Mouse (Mus musculus): Measurements from ENCODE around the gene Tmem131l. TPM values are rescaled to one million over a fixed set of nuclear protein-coding genes. Genes with fewer than 3 reads are reported as not detected.

The Tmem131l gene
- 332 and 484 TPM in 2 replicates for polyA plus RNA-seq (2011; ENCODE audit: insufficient read depth, insufficient read length, low replicate concordance, missing spikeins)

DNA sequence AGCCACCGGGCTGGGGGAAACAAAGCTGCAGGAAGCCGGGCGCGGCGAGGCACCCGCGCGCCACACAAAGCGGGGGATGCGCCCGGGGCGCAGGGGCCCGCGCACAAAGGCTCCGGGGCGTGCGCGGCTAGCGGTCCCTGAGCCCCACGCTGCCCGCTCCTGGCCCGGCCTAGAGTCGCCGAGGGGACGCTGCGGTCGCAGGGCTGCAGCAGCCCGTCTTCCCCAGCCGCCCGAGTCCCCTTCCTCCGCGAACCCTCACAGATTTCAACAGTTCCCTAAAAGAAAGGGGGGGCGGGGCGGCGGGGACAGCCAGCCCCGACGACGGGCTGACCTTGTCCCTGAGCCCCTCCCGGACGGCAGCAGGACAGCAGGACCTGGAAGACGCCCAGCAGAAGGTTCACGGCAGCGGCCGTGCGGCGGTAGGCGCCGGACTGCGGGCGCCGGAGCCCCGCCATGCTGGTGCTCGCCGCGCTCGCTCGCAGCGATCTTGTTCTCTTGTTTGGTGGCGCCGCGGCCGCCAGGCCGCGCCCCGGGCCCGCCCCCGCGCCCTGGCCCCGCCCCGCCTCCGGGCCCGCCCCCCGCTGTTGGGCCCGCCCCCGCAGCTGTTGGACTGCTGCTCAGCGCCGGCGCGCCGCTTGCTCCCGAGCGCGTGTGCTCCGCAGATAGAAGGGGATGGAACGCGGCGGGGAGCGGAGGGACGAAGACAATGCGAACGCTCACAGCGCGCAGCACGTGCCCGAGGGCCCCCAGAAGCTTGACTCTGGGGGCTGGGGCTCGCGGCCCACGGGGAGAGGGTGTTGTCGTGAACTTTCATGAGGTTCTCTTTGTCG lies at the start of gene Tmem131l:
Gene Tmem131l (minus strand): TSS at position 530 of the 830 bp plus-strand sequence.
- H3K27ac ChIP-seq (ENCODE audit: control insufficient read depth, insufficient read depth, low read depth, low read length, poor library complexity) = peak within 1 kb of the TSS; percentile 100
- under 1% methylated on average over 87 of the region's 100 CpGs for whole genome bisulfite sequencing
- H3K4me3 ChIP-seq (replicated peaks; ENCODE audit: control insufficient read depth, low read depth, low read length) = peak within 1 kb of the TSS; percentile 75
- TF ChIP-seq CTCF (IDR thresholded peaks at IDR 0.05; ENCODE audit: control insufficient read depth, insufficient read depth, low read length) (no peak), POLR2A (IDR thresholded peaks at IDR 0.05; ENCODE audit: borderline replicate concordance, control insufficient read depth, low read depth, low read length) (peak; percentile 90)
- H3K4me1 ChIP-seq (ENCODE audit: control insufficient read depth, insufficient read depth, low read length) = peaks cover 3% of the 10 kb centered on the region; the same call in 1 of the 2 replicates

- H3K27ac ChIP-seq (ENCODE audit: control insufficient read depth, insufficient read depth, low read depth, low read length, poor library complexity) = no peak overlapping the region
- no peaks in the 10 kb centered on the region; the same call in 1 of the 2 replicates for H3K4me1 ChIP-seq (ENCODE audit: control insufficient read depth, insufficient read depth, low read length)
- WGBS = 91% methylated on average over 2 of the region's 2 CpGs
- TF ChIP-seq POLR2A (IDR thresholded peaks at IDR 0.05; ENCODE audit: borderline replicate concordance, control insufficient read depth, low read depth, low read length) = no peak
- TF ChIP-seq CTCF (IDR thresholded peaks at IDR 0.05; ENCODE audit: control insufficient read depth, insufficient read depth, low read length) = no peak
- no peak overlapping the region for H3K4me3 ChIP-seq (replicated peaks; ENCODE audit: control insufficient read depth, low read depth, low read length)
Measured at GRCm38 (mm10) chr3:84086921-84087320, 46.9 kb upstream of the Tmem131l start.

GRCm38 (mm10) chr3:84086337-84086736 lies 46.4 kb upstream of the Tmem131l start:
- no peak for TF ChIP-seq CTCF (IDR thresholded peaks at IDR 0.05; ENCODE audit: control insufficient read depth, insufficient read depth, low read length)
- TF ChIP-seq POLR2A (IDR thresholded peaks at IDR 0.05; ENCODE audit: borderline replicate concordance, control insufficient read depth, low read depth, low read length) = no peak
- no peaks in the 10 kb centered on the region for H3K4me1 ChIP-seq (ENCODE audit: control insufficient read depth, insufficient read depth, low read length)
- WGBS = 88% methylated on average over 7 of the region's 7 CpGs
- H3K4me3 ChIP-seq (replicated peaks; ENCODE audit: control insufficient read depth, low read depth, low read length) = no peak overlapping the region
- H3K27ac ChIP-seq (ENCODE audit: control insufficient read depth, insufficient read depth, low read depth, low read length, poor library complexity) = no peak overlapping the region

GRCm38 (mm10) chr3:84085429-84085828 lies 45.5 kb upstream of the Tmem131l start:
- no peaks in the 10 kb centered on the region for H3K4me1 ChIP-seq (ENCODE audit: control insufficient read depth, insufficient read depth, low read length)
- H3K4me3 ChIP-seq (replicated peaks; ENCODE audit: control insufficient read depth, low read depth, low read length) = no peak overlapping the region
- no peak overlapping the region for H3K27ac ChIP-seq (ENCODE audit: control insufficient read depth, insufficient read depth, low read depth, low read length, poor library complexity)
- WGBS = 88% methylated on average over 9 of the region's 9 CpGs
- TF ChIP-seq POLR2A (IDR thresholded peaks at IDR 0.05; ENCODE audit: borderline replicate concordance, control insufficient read depth, low read depth, low read length) (no peak), CTCF (IDR thresholded peaks at IDR 0.05; ENCODE audit: control insufficient read depth, insufficient read depth, low read length) (no peak)

DNA sequence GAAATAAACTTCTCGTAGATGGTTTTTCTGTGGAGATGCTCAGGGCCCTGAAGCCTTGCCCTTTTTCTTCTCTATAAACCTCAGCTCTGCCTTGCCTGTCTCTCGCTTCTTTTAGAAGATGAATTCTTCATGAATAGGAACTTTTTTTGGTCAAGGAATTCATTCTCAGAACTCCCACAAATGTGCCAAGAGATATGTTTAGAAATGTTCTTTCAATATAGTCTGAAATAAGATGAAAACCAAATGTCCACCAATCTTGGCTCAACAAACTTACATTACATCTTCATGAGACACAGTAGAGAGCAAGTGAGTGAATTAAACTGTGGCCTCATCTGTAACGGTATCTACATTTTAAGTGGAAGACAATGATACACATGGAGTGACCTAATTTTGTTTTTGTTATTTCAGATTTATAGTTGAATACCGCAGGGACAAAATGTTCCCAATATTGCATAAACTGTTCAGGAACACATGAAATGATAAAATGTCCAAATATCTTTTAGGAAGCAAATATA lies 41.3 kb upstream of the Tmem131l start:
- H3K4me1 ChIP-seq (ENCODE audit: control insufficient read depth, insufficient read depth, low read length) = peaks cover under 1% of the 10 kb centered on the region; the same call in 1 of the 2 replicates
- H3K4me3 ChIP-seq (replicated peaks; ENCODE audit: control insufficient read depth, low read depth, low read length) = no peak overlapping the region
- no peak overlapping the region for H3K27ac ChIP-seq (ENCODE audit: control insufficient read depth, insufficient read depth, low read depth, low read length, poor library complexity)
- 89% methylated on average over 4 of the region's 4 CpGs for WGBS
- TF ChIP-seq POLR2A (IDR thresholded peaks at IDR 0.05; ENCODE audit: borderline replicate concordance, control insufficient read depth, low read depth, low read length) = no peak
- no peak for TF ChIP-seq CTCF (IDR thresholded peaks at IDR 0.05; ENCODE audit: control insufficient read depth, insufficient read depth, low read length)

DNA sequence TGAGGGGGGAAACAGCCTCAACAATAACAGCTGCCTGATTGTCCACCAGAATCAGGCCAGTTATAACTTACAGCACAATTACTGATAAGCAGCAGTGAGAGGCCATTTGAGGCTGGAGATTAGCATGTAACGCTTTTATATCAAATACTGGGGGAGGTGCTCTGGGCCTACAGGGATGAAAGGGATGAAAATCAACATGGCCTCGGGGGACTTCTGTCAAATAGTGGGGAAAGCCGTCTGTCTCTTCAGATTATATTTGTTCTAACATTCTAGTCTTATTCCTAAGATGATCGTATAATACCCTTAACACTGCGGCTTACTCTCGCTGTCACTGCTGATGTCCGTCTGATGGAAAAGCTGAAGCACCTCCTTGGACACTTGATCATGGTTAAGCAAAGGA lies 40.1 kb upstream of the Tmem131l start:
- no peak overlapping the region for H3K4me3 ChIP-seq (replicated peaks; ENCODE audit: control insufficient read depth, low read depth, low read length)
- TF ChIP-seq POLR2A (IDR thresholded peaks at IDR 0.05; ENCODE audit: borderline replicate concordance, control insufficient read depth, low read depth, low read length) (no peak), CTCF (IDR thresholded peaks at IDR 0.05; ENCODE audit: control insufficient read depth, insufficient read depth, low read length) (no peak)
- peaks cover 2% of the 10 kb centered on the region; the same call in 1 of the 2 replicates for H3K4me1 ChIP-seq (ENCODE audit: control insufficient read depth, insufficient read depth, low read length)
- WGBS = 88% methylated on average over 7 of the region's 7 CpGs
- H3K27ac ChIP-seq (ENCODE audit: control insufficient read depth, insufficient read depth, low read depth, low read length, poor library complexity) = no peak overlapping the region

DNA sequence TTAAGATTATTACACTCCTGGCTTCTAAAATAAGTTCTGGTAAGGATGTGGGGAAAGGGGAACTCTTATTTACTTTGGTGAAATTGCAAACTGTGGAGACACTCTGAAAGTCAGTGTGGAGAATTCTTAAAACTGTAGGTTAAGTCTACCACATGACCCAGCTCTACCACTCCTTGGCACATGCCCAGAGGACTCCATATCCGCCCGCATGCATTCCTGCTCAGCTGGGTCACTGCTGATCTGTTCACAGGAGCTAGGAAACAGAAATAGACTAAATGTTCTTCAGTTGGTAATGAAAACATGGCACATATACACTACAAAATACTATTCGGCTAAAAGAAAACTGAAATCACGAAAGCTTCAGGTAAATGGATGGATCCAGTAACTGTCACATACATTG lies 37.5 kb upstream of the Tmem131l start:
- TF ChIP-seq POLR2A (IDR thresholded peaks at IDR 0.05; ENCODE audit: borderline replicate concordance, control insufficient read depth, low read depth, low read length) (no peak), CTCF (IDR thresholded peaks at IDR 0.05; ENCODE audit: control insufficient read depth, insufficient read depth, low read length) (no peak)
- WGBS = 77% methylated on average over 4 of the region's 4 CpGs
- Histone ChIP-seq H3K27ac (ENCODE audit: control insufficient read depth, insufficient read depth, low read depth, low read length, poor library complexity) (no peak overlapping the region), H3K4me3 (replicated peaks; ENCODE audit: control insufficient read depth, low read depth, low read length) (no peak overlapping the region), H3K4me1 (ENCODE audit: control insufficient read depth, insufficient read depth, low read length) (peaks cover 4% of the 10 kb centered on the region; the same call in 1 of the 2 replicates)

DNA sequence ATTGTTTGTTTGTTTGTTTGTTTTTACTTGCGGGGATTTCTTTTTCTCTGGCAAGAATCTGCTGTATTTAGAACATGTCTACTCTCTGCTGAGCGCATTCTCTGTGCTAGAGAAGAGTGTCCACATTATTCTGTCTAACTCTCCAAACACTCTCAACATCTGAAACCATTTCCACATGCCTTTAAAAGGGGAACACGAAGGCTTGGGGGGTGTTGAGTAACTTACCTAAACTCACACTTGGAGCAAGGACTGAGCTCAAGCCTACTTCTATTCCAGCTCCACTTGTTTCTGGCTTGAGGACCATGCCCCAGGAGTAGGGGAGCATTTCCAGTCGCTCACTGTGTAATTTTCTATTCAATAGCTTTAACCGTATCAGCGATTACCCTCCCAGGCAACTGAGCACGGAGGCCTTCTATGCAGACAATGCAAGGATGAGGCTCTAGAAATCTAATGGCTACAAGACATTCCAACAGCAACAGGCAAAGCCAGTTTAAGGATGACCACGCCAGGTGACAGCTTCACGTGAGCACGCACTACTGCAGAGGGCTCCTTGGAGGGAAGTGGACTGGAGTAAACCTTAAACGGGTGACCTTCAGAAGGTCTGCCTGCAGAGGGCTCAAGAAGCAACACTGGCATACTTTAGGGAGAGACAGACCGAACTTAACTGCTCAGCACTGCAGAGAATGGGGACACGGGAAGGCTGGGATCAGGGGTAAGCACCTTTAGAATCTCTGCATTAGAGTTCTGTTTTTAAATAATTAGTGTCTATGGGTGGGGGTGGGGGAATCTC lies 36.8 kb upstream of the Tmem131l start:
- TF ChIP-seq CTCF (IDR thresholded peaks at IDR 0.05; ENCODE audit: control insufficient read depth, insufficient read depth, low read length) (0 out of 2 replicates have a peak, but pooled peaks have one; percentile 3), POLR2A (IDR thresholded peaks at IDR 0.05; ENCODE audit: borderline replicate concordance, control insufficient read depth, low read depth, low read length) (no peak)
- peaks cover 4% of the 10 kb centered on the region; the same call in 1 of the 2 replicates for H3K4me1 ChIP-seq (ENCODE audit: control insufficient read depth, insufficient read depth, low read length)
- 66% methylated on average over 13 of the region's 13 CpGs for WGBS
- H3K4me3 ChIP-seq (replicated peaks; ENCODE audit: control insufficient read depth, low read depth, low read length) = no peak overlapping the region
- no peak overlapping the region for H3K27ac ChIP-seq (ENCODE audit: control insufficient read depth, insufficient read depth, low read depth, low read length, poor library complexity)
